Mouse (Mus musculus): ENCODE data around the gene Gramd1b.

Gene Gramd1b

GRCm38 (mm10) chr9:40246702-40247101 lies 284.5 kb downstream of the Gramd1b start:
- DNase-seq: no peak

- peak; percentile 69 to 70 for DNase-seq
Measured at GRCm38 (mm10) chr9:40245974-40246665, 285.1 kb downstream of the Gramd1b start.

- no peak for DNase-seq
Measured at GRCm38 (mm10) chr9:40245466-40245865, 285.7 kb downstream of the Gramd1b start.

All from cerebellum, postnatal 14 days (tissue).